Mouse (Mus musculus): ENCODE measurements around the gene Dnajb12. TPM values are rescaled to one million over a fixed set of nuclear protein-coding genes. Genes with fewer than 3 reads are reported as not detected.

The Dnajb12 gene
- polyA plus RNA-seq (2012; ENCODE audit: low replicate concordance) = 52.1 and 54.6 TPM in 2 replicates

GRCm38 (mm10) chr10:59879255-59880028, at the start of gene Dnajb12:
Gene Dnajb12 (plus strand): TSS chr10:59879556.

Other genes starting within 250 kb of the Dnajb12 start
- gene Micu1, start 177.1 kb upstream of the Dnajb12 start, polyA plus RNA-seq (2012; ENCODE audit: low replicate concordance) = 24.9 and 31.1 TPM in 2 replicates
- gene Ddit4, start 72.3 kb downstream of the Dnajb12 start, polyA plus RNA-seq (2012; ENCODE audit: low replicate concordance) = 49.2 and 61.1 TPM in 2 replicates
- gene Ascc1, start 123.2 kb downstream of the Dnajb12 start, polyA plus RNA-seq (2012; ENCODE audit: low replicate concordance) = 19.7 and 36.6 TPM in 2 replicates
- 37.0 and 80.3 TPM in 2 replicates for gene Anapc16, start 123.6 kb downstream of the Dnajb12 start, polyA plus RNA-seq (2012; ENCODE audit: low replicate concordance)
- gene Spock2, start 226.7 kb downstream of the Dnajb12 start, polyA plus RNA-seq (2012; ENCODE audit: low replicate concordance) = 2.5 and 3.6 TPM in 2 replicates

Data from hematopoietic multipotent progenitor cell, adult 10-12 weeks (in vitro differentiated cells).